Mouse (Mus musculus) ES-CJ7 (cell line): ENCODE results near the gene Ppm1k.
"Not testable (repeated sequence)": the region's sequence is repeated elsewhere in the genome, so short reads cannot be mapped to it uniquely, and the experiment has no call there.

Experiments used
- DNase-seq: peaks from one replicate; pipeline ENCODE4 v3.0.0; 2011; ENCODE audit warnings: low read depth, low spot score

Gene Ppm1k

GRCm38 (mm10) chr6:57535386-57535936 is at the start of gene Ppm1k:
Gene Ppm1k (minus strand): TSS chr6:57535468.
- DNase-seq: peak; percentile 98

- DNase-seq: no peak
These were observed 47.1 kb upstream of the Ppm1k start for GRCm38 (mm10) chr6:57582356-57582755.

- DNase-seq: no peak
These were observed 46.3 kb upstream of the Ppm1k start for GRCm38 (mm10) chr6:57581595-57581994.

- peak; percentile 48 for DNase-seq
These were observed 45.7 kb upstream of the Ppm1k start, which contains the start of gene Herc6 for GRCm38 (mm10) chr6:57580881-57581548. Gene Herc6 (plus strand): TSS chr6:57581000.

DNA sequence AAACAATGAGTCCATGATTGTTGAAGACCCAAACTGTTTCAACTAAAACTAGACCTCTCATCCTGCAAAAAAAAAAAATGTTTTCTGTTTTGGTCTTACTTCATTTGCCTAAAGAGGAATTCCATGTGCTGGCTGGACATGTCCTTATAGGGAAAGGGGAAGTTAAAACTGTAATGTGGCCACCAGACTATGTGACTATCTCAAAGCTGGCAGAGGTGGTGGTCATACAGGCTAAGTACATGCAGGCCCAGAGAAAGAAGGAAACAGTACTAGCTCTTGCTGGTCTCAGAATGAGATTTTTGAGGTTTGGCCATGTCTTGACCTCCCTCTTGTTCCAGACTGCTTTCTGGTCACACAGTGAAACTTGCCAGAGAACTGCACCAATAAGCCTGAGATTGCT is 36.3 kb upstream of the Ppm1k start:
- DNase-seq: no peak

GRCm38 (mm10) chr6:57570170-57570974 is 35.1 kb upstream of the Ppm1k start:
- peak; percentile 42 for DNase-seq

DNA sequence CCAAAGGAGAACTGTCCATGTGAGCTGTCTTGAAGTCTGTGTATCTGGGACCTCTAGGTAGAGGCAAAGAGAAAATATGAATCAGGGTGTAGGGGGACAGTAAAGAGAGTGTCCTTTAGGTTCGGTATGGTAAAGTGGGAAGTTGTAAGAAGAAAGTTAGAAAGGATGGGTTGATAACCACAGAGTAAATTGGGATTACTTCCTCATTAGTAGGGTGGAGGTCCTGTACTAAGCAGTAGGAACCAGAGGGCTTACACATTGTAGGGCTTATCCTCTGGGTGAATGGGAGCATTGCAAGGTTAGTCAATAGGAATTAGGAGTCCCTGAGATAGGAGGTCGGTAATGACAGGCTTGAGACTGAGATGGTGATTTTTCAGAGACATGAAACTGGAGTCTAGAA is 32.4 kb upstream of the Ppm1k start:
- no peak for DNase-seq

DNA sequence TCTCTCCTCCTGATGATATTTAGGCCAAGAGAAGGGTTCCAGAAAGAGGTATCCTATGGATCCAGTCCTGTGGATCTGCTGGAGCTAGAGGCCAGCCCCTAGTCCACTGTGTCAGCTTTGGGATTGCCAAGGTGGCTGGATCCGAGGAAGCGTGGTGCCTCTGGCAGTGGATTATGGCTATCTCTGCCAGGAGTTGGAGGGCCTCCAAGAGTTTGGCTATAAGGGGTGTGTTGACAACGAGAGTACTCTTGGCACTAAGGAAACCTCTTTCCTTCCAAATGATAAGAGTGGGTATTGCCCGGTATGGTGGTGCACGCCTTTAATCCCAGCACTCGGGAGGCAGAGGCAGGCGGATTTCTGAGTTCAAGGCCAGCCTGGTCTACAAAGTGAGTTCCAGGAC is 30.2 kb upstream of the Ppm1k start:
- no peak for DNase-seq

- DNase-seq: no peak
These were observed 28.2 kb upstream of the Ppm1k start for GRCm38 (mm10) chr6:57563454-57563853.

GRCm38 (mm10) chr6:57557796-57558317 is 22.6 kb upstream of the Ppm1k start:
- no peak for DNase-seq

DNA sequence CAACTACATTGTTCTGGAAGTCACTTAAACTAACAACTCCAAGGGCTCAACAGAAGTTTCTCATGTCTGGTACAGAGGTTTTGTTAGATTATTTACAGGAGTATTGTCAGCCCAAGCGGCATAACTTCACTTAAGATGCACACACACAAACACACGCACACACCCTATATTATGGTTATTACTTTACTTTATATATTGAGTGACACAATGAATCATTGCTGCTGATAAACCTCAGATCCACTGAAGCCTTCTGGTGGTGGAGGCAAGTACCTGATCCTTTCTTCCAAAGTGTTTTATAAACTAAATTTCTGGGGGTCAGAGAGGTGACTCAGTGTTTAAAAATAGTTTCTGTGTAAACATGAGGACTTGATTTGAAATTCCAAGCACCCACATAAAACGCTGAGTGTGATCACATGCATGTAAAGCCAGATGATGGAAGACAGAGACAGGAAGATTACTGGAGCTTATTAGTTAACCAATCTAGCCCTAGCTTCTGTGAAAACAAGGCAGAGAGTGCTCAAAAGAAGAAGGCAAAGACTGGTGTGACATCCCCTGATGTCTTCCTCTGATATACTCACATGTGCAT is 16.0 kb upstream of the Ppm1k start:
- DNase-seq: no peak

- DNase-seq: no peak
These were observed 9.6 kb upstream of the Ppm1k start for GRCm38 (mm10) chr6:57544866-57545265.

- not testable (repeated sequence) for DNase-seq
These were observed 8.3 kb upstream of the Ppm1k start for GRCm38 (mm10) chr6:57543591-57543990.

DNA sequence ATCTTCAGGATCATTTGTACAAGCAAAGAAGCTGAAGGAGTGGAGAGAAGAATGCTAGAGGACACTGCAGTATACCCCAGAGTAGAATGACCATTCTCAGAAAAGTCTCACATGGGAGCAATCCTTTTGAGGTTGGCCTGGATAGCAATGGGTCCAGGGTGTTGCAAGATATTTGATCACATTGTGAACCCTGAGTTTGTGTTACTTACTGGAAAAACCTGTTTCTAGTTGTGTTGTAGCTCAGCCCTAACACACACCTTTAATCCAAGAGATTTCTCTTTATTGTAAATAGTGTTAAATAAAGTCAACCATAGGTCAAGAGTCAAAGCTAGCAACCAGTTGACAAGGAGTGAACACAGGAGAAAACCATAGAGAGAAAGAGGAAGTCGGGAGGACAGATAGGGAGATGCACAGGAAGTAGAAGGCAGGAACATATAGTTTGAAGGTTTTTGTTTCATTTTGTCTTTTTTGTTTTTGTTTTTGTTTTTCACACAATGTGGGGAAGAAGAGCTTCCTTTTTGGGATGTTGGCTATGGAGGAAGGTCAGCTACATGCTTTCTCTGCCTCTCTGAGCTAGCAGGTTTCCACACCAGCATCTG is 6.6 kb upstream of the Ppm1k start:
- no peak for DNase-seq

DNA sequence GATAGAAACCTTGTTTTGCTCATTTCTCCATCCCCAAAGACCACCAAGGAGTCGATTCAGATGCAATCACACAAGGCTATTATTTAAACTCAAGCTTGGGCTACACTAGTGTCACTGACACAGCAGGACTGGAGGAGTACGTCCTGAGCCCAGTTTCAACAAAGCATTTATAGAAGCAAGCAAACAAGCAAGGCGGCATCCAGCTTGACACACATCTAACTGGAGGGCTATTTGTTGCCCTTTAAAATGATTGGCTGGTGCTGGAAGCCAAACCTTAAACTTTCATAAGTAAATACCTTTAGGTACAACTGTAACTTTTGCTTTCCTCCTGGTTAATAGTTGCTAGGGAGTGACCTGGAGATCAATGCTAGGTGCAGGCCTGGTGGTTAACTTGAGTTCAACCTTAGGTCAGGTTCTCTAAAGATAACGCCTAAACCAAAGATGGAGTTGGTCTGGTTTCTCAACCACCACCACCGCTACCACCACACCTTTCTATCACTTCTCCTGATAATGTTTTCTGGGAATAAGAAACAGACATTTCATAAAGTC is 5.8 kb upstream of the Ppm1k start:
- DNase-seq: no peak

DNA sequence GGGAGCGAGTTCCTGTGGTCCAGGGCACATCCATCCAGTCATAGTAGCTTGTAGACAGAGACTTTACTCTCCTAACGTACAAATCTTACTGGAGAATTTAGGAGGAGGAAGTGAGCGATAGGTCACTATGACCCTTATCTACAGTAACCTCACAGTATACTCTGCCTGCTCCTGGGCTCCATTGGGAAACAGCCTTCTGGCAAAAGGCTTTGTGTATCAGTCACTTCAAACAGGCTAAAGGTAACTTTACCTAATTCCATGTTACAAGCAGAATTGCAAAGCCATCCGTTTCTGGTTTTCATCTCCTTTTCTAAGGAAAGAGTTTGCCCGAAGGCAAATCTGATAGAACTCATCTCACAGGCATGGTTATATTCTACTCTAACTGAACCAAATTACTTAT is 2.6 kb upstream of the Ppm1k start:
- no peak for DNase-seq

DNA sequence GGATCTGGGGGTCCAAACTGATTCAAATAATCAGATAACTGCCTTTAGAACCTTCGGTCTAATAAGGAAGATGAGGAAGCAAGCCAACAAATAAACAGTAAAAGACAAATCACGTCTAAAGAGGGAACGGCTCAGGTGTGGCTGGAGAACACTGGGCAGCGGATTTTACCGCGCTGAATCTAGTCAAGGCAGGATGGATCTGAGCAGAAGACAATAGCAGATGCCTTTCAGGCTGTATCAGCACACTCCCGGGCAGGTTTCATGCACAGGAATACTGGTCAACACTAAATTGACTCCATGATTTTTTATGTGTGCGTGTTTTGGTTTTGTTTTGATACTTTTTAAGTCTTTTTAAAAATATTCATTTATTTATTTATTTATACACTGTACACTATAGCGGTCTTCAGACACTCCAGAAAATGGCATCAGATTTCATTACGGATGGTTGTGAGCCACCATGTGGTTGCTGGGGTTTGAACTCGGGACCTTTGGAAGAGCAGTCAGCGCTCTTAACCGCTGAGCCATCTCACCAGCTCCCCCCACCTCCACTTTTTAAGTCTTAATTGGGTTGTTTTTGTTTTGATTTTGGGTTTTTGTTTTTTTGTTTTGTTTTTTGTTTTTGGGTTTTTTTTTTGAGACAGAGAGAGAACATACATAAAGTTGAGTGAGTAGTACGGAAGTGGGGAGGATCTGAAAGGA is 852 bp upstream of the Ppm1k start:
- DNase-seq: peak; percentile 27

GRCm38 (mm10) chr6:57534611-57535286 is 519 bp downstream of the Ppm1k start:
- peak; percentile 80 for DNase-seq

GRCm38 (mm10) chr6:57534231-57534610 is 1.0 kb downstream of the Ppm1k start:
- DNase-seq: peak; percentile 7

GRCm38 (mm10) chr6:57533410-57533809 is 1.9 kb downstream of the Ppm1k start:
- DNase-seq: no peak
